Mouse (Mus musculus) spleen, adult 2 months (tissue): Measurements from ENCODE around the gene Amelx. TPM values are rescaled to one million over a fixed set of nuclear protein-coding genes. Genes with fewer than 3 reads are reported as not detected.

Experiments
- DNase-seq, 2 experiments: peaks; one replicate each; pipeline versions ENCODE4 v3.0.0 to v3.0.0-alpha.2; 2012 to 2021; ENCODE audit warnings: low spot score in 2 of 2, low read depth in 1 of 2
- H3K27ac ChIP-seq: fragments of 200-500 bp; 2 replicates; pipeline ENCODE4 v1.5.1; 2012; ENCODE audit warnings: low read length, inconsistent platforms; ENCODE audit not compliant: insufficient read depth
- H3K27me3 ChIP-seq: fragments of 200-500 bp; 2 replicates; pipeline ENCODE4 v1.6.1; 2012; ENCODE audit warnings: mild to moderate bottlenecking, moderate library complexity, low read length, inconsistent platforms; ENCODE audit not compliant: control insufficient read depth, insufficient read depth
- H3K36me3 ChIP-seq: fragments of 200-500 bp; 2 replicates; pipeline ENCODE4 v1.6.1; 2012; ENCODE audit warnings: mild to moderate bottlenecking, low read length, inconsistent platforms; ENCODE audit not compliant: control insufficient read depth, insufficient read depth
- H3K4me1 ChIP-seq: fragments of 200-500 bp; 2 replicates; pipeline ENCODE4 v1.6.1; 2011; ENCODE audit warnings: inconsistent platforms; ENCODE audit not compliant: control insufficient read depth, insufficient read depth, insufficient read length
- H3K4me3 ChIP-seq: fragments of 200-500 bp; 2 replicates; pipeline ENCODE4 v1.5.1; 2011; ENCODE audit warnings: mild to moderate bottlenecking, inconsistent platforms; ENCODE audit not compliant: insufficient read depth, insufficient read length; ENCODE audit errors: extremely low read depth
- CTCF ChIP-seq: fragments of 200-500 bp; IDR thresholded peaks from 2 replicates; pipeline ENCODE4 v1.5.1; 2011; ENCODE audit warnings: mild to moderate bottlenecking, inconsistent platforms; ENCODE audit not compliant: insufficient read depth, insufficient read length, insufficient replicate concordance; ENCODE audit errors: extremely low read depth
- POLR2A ChIP-seq: fragments of 200-500 bp; IDR thresholded peaks from 2 replicates; pipeline ENCODE4 v1.6.1; 2011; ENCODE audit warnings: low read depth, low read length, inconsistent platforms
- WGBS: fragments of 180-500 bp; shearing (Covaris S2); methylation state at CpG from one replicate; pipeline ENCODE4 v1.1.7; 2018; 5-methylcytosine and 5-hydroxymethylcytosine counted together
- polyA plus RNA-seq: library from polyadenylated mRNA; depleted of rRNA; stranded (reverse); fragments of >200 nt; gene quantifications from 2 replicates; pipeline ENCODE4 v1.2.3, GENCODE M21; 2012; rRNA removed

The Amelx gene
- not detected in 2 replicates for polyA plus RNA-seq

GRCm38 (mm10) chrX:169187100-169187499, at the start of gene Amelx:
TSS of gene Amelx (minus strand) at chrX:169187200.
- no peaks in the 10 kb centered on the region for H3K36me3 ChIP-seq
- no peaks in the 10 kb centered on the region for H3K4me1 ChIP-seq
- no peak within 1 kb of the TSS for H3K27ac ChIP-seq
- TF ChIP-seq POLR2A (no peak), CTCF (no peak)
- H3K4me3 ChIP-seq: no peak within 1 kb of the TSS
- DNase-seq: no peak
- H3K27me3 ChIP-seq: no peaks in the 10 kb centered on the region
- 84% methylated on average over 5 of the region's 5 CpGs for WGBS

DNA sequence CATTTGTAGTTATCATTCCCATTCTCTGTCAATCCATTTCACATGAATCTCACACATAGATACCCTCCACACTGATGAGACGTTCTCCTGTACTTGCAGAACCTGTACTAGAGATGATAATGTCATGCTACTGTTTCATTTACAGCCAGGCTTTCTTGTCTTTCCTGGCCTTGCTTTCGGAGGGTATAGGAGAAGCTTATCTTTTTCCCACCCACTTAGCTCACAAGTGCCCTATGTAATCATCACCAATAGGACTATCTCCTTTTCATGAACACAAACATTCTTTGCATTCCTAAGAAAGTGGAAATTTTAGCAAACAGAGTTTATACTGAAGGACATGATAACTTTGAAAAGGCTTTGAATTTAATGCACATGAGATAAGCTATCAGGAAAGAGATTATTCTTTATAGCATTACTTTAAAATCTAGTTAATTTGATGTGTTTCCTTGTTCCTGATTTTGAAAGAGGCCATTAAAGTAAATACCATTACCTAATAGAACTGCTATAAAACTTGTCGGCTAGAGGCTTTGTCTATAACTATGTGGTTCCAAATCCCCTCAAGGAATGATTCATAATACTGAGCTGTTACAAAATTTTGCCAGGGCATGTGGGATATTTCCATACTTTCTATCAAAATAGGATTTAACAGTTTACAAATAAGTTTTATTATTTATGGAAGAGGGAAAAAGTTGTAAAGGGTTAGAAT, 35.5 kb upstream of the Amelx start:
- 89% methylated on average over 3 of the region's 3 CpGs for WGBS
- TF ChIP-seq POLR2A: no peak
- no peak for TF ChIP-seq CTCF
- H3K4me1 ChIP-seq: no peaks in the 10 kb centered on the region
- H3K36me3 ChIP-seq: no peaks in the 10 kb centered on the region
- no peak overlapping the region for H3K27ac ChIP-seq
- H3K27me3 ChIP-seq: no peaks in the 10 kb centered on the region
- H3K4me3 ChIP-seq: no peak overlapping the region
- DNase-seq: no peak

- DNase-seq: peak in 1 of 2 experiments; percentile 2
These were observed 33.1 kb upstream of the Amelx start for GRCm38 (mm10) chrX:169220064-169220463.

DNA sequence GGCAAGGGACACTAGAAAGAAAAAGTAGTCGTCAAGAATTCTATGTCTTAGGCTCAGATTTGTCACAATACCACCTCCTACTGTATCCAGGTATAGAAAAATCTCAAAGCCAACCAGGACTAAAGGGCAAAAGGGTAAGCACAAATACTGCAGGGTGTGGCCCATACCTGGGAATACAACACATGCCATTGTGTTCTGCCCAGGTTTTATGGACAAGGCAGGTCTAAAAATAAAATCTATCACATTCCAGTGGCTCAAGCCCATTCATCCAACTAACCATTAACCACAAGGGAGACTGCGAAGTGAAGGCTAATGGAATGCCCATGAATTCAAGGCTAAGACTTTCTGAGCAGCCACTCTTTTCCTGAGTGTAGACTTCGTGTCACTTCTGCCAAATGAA, 23.0 kb upstream of the Amelx start:
- no peak for DNase-seq
- WGBS: 74% methylated on average over 3 of the region's 3 CpGs
- no peaks in the 10 kb centered on the region for H3K27me3 ChIP-seq
- TF ChIP-seq CTCF (no peak), POLR2A (no peak)
- no peak overlapping the region for H3K4me3 ChIP-seq
- no peak overlapping the region for H3K27ac ChIP-seq
- H3K36me3 ChIP-seq: no peaks in the 10 kb centered on the region
- no peaks in the 10 kb centered on the region for H3K4me1 ChIP-seq

More at GRCm38 (mm10) chrX:169220064-169220463, 33.1 kb upstream of the Amelx start:
- 44% methylated on average over 8 of the region's 8 CpGs for WGBS
- TF ChIP-seq POLR2A: no peak
- no peak for TF ChIP-seq CTCF
- no peaks in the 10 kb centered on the region for H3K4me1 ChIP-seq
- H3K27me3 ChIP-seq: no peaks in the 10 kb centered on the region
- no peak overlapping the region for H3K4me3 ChIP-seq
- no peak overlapping the region for H3K27ac ChIP-seq
- no peaks in the 10 kb centered on the region for H3K36me3 ChIP-seq

DNA sequence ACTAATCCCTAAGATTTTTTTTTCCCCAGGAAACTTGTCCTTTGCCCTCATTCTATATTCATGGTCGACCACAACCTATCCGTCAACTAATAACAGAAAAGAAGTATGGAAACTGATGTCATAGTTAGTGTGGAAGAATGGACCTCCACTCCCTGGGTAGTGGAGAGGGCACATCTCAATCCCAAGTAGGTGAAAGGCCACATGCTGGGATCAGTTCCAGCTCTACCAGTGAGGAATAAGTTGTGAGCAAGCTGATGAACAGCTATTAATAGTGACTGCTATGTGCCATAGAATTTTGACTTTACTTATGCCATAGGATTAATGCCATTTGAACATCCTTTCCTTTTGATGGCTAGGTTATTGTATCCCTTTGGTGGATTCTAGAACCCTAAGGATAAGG, 8.4 kb downstream of the Amelx start:
- H3K27me3 ChIP-seq: no peaks in the 10 kb centered on the region
- no peaks in the 10 kb centered on the region for H3K36me3 ChIP-seq
- no peak overlapping the region for H3K4me3 ChIP-seq
- DNase-seq: no peak
- no peak overlapping the region for H3K27ac ChIP-seq
- TF ChIP-seq POLR2A (no peak), CTCF (no peak)
- WGBS: 86% methylated on average over 2 of the region's 2 CpGs
- H3K4me1 ChIP-seq: no peaks in the 10 kb centered on the region

GRCm38 (mm10) chrX:169173796-169174195, 13.2 kb downstream of the Amelx start:
- no peak overlapping the region for H3K4me3 ChIP-seq

GRCm38 (mm10) chrX:169170981-169171380, 16.0 kb downstream of the Amelx start:
- DNase-seq: no peak
- H3K27me3 ChIP-seq: no peaks in the 10 kb centered on the region
- no peaks in the 10 kb centered on the region for H3K4me1 ChIP-seq
- WGBS: 84% methylated on average over 2 of the region's 2 CpGs
- H3K4me3 ChIP-seq: no peak overlapping the region
- no peaks in the 10 kb centered on the region for H3K36me3 ChIP-seq
- H3K27ac ChIP-seq: no peak overlapping the region
- TF ChIP-seq POLR2A: no peak
- no peak for TF ChIP-seq CTCF

More at GRCm38 (mm10) chrX:169173796-169174195, 13.2 kb downstream of the Amelx start:
- 53% methylated on average over 1 of the region's 1 CpGs for WGBS
- H3K27me3 ChIP-seq: no peaks in the 10 kb centered on the region
- TF ChIP-seq POLR2A (no peak), CTCF (no peak)
- H3K27ac ChIP-seq: no peak overlapping the region
- H3K4me1 ChIP-seq: no peaks in the 10 kb centered on the region
- no peak for DNase-seq
- no peaks in the 10 kb centered on the region for H3K36me3 ChIP-seq
